Comparison of ENCODE assay signal across 22 mouse cellular contexts in genomic region chr1:33529543-33530232, GRCm38 (mm10).
A peak's percentile ranks its signal among the peaks of the same experiment; 100 is the strongest.
DNase-seq lines count a peak whose midpoint lies in the region; ATAC-seq and TF ChIP-seq lines count a peak whose summit lies in the region.
"Had no signal": no experiment of that assay in that cellular context is flagged by ENCODE, and none has a peak within 500 bp of the region (broad histone marks: within the 10 kb centered on the region; RNA-seq: fewer than 3 reads in every experiment).

No protein-coding gene starts in this region.

- H3K4me3 ChIP-seq in left cerebral cortex, adult 2 months, result no peak overlapping the region
- H3K4me3 ChIP-seq: heart, embryonic 15.5 days; hindbrain, embryonic 13.5 days; megakaryocyte, embryonic 14.5 days; neural tube, embryonic 13.5 days had no signal

- no peak for TF ChIP-seq CTCF in left cerebral cortex, adult 2 months (IDR thresholded peaks at IDR 0.05)

- intact Hi-C loops in left cerebral cortex, adult 2 months (cut with DNase I), result no loop called here

- peak; percentile 70 for ATAC-seq in megakaryocyte, adult 5-6 weeks (ENCODE audit: poor library complexity, severe bottlenecking)
- no peak for ATAC-seq in cerebellum, adult (ENCODE audit: insufficient number of reproducible peaks, low FRiP score, low TSS enrichment)
- ATAC-seq: activated CD4-positive, CD25-positive, alpha-beta regulatory T cell, adult 4 months; intestine, embryonic 16.5 days had no signal

- peak in 1 of 2 experiments; percentile 48 for DNase-seq in left cerebral cortex, adult 2 months (ENCODE audit: extremely low spot score in 1 of 2, low spot score in 2 of 2)
- no peak for DNase-seq in left cerebral cortex, adult 11 months (ENCODE audit: low spot score)
- DNase-seq in 3T3-L1 (ENCODE audit: low read depth, low spot score) (peak; percentile 83), adipocyte (ENCODE audit: low spot score) (peak; percentile 24)
- no peak for DNase-seq in lung, postnatal 14 days
- DNase-seq: adrenal gland, postnatal 36 days; cerebellum, adult 11 months; cerebellum, postnatal 36 days; heart, adult 11 months; layer of hippocampus, adult 9-11 months; lung, embryonic 14.5 days; thymus, postnatal 36 days had no signal

- 0 out of 2 replicates have a peak overlapping the region, but pooled peaks have one; percentile 24 for H3K27ac ChIP-seq in left cerebral cortex, adult 2 months
- H3K27ac ChIP-seq: heart, embryonic 15.5 days; hindbrain, embryonic 13.5 days; kidney, postnatal 0 days; neural tube, embryonic 13.5 days; stomach, postnatal 0 days had no signal

Comparison
In these comparisons a context has a peak if more than half of its experiments do, and no peak if none do; other contexts are left out.
1. DNase-seq: peak in 3T3-L1 (single experiment) and adipocyte (single experiment); none in left cerebral cortex, adult 11 months (single experiment) and lung, postnatal 14 days (single experiment).